Mouse (Mus musculus): ENCODE data around the gene Tenm4.

- TF ChIP-seq SIN3A (IDR thresholded peaks at IDR 0.05; ENCODE audit: low read length) (no peak), MAX (IDR thresholded peaks at IDR 0.05; ENCODE audit: low read length) (no peak), MAFK (IDR thresholded peaks at IDR 0.05; ENCODE audit: borderline replicate concordance, low read depth, low read length) (no peak), EP300 (IDR thresholded peaks at IDR 0.05; ENCODE audit: low read depth in 1 of 2, low read length in 2 of 2) (no peak), POLR2AphosphoS2 (IDR thresholded peaks at IDR 0.05; ENCODE audit: low read length) (no peak), CTCF (IDR thresholded peaks at IDR 0.05 in 2 of 3, conservative IDR thresholded peaks at IDR 0.05 in 1 of 3; ENCODE audit: control insufficient read depth in 1 of 3, insufficient read depth in 1 of 3, low read depth in 2 of 3, low read length in 3 of 3, poor library complexity in 1 of 3, severe bottlenecking in 1 of 3) (no peak), CHD2 (IDR thresholded peaks at IDR 0.05; ENCODE audit: low read length) (no peak), ELF1 (IDR thresholded peaks at IDR 0.05; ENCODE audit: low read depth, low read length) (no peak), KAT2A (conservative IDR thresholded peaks at IDR 0.05; ENCODE audit: low read depth, low read length) (no peak), ZC3H11A (IDR thresholded peaks at IDR 0.05; ENCODE audit: low read depth, low read length) (no peak), POLR2A (IDR thresholded peaks at IDR 0.05; ENCODE audit: control insufficient read depth in 1 of 2, insufficient read depth in 1 of 2, low read depth in 1 of 2, low read length in 2 of 2, poor library complexity in 1 of 2) (no peak), MXI1 (IDR thresholded peaks at IDR 0.05; ENCODE audit: low read depth, low read length) (no peak)
Measured at GRCm38 (mm10) chr7:96712876-96713275, 541.8 kb downstream of the Tenm4 start.
